Mouse (Mus musculus): ENCODE data around the gene Unc13b. TPM values are rescaled to one million over a fixed set of nuclear protein-coding genes. Genes with fewer than 3 reads are reported as not detected.
A peak's percentile ranks its signal among the peaks of the same experiment; 100 is the strongest.

Gene Unc13b
- 0.82 and 0.87 TPM in 2 replicates for total RNA-seq (2017)

DNA sequence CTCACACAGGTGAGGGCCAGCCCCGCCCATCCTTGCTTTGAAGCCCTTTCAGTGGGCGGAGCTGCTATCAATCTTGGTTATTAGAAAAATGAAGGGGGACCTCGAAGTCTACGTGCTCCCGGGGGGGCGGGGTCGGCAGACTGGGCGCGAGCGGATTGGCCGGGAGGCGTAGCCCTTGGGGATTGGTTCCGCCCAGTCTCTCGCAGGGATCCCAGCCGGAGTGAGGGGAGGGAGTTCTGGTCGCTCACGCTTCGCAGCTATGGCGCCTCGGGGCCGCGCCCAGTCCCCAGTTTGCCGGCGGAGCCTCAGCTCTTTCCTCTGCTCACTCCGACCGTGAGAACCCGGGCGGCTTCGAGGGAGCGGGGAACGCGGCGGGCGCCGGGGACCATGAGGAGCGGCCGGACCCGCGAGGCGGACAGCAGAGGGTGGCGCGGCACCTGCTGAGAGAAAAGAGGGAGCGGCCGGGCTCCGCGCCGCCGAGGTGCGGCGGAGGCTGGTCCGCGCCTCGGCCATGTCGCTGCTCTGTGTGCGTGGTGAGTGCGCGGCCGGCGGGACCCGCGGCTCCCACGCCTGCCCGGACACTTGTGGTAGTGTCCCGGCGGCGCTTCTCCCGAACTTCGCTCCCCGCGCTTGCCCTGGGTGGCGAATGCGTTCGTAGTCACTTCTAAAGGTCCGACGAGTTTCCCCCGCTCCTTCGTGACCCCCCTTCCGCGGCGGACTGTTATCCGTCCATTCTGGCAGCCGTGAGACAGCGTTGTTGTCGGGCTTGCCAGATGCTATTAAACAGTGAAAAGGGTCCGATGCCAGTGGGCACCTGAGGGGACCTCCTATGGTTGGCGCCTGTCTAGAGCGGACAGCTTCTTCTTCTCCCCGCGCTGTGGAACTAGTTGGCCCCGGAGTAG is at the start of gene Unc13b:
TSS of gene Unc13b (plus strand) at position 201 of the 902 bp plus-strand sequence.
- ATAC-seq (replicated peaks; ENCODE audit: low read depth, poor library complexity, severe bottlenecking), result peak; percentile 99

DNA sequence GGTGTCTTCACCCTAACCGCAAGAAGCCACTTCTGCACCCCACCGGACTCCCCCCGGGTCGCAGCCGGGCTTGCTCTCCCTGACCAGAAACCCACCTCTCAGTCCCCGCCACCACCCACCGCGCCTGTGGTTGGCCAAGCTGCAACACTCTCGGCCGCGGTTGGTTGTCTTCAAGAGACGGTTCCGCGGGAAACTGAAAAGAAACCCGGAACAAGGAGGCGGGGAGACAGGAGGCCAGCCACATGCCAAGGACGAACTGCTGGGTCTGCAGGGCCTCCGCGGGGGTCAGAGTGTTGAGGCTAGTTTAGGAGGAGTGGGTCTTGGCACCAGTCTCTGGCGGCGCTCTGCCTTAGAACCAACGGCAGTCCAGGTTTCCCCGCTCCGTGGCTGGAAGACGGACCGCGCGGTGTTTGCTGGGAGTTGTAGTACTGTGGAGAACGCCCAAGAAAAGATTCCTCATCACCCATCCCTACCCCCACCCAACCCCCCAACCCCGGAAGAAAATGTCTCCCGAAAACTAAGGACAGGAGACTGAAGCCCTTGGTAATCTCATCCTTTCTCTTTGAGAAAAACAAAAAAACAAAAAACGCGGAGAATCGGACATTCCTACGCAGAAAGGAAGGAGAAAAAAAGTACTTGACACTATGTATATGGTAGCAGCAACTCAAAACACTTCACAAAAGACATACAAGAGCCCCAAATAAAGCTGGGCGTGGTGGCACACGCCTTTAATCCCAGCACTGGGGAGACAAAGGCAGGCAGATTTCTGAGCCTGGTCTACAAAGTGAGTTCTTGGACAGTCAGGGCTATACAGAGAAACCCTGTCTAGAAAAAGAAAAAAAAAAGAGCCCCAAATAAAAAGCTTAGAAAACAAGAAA is 48.4 kb upstream of the Unc13b start, which contains the start of gene Fancg:
TSS of gene Fancg (minus strand) at position 346 of the 878 bp plus-strand sequence.
- peak; percentile 88 for ATAC-seq (replicated peaks; ENCODE audit: low read depth, poor library complexity, severe bottlenecking)

GRCm38 (mm10) chr4:43012091-43012490 is 46.7 kb upstream of the Unc13b start:
- ATAC-seq (replicated peaks; ENCODE audit: low read depth, poor library complexity, severe bottlenecking), result no peak

DNA sequence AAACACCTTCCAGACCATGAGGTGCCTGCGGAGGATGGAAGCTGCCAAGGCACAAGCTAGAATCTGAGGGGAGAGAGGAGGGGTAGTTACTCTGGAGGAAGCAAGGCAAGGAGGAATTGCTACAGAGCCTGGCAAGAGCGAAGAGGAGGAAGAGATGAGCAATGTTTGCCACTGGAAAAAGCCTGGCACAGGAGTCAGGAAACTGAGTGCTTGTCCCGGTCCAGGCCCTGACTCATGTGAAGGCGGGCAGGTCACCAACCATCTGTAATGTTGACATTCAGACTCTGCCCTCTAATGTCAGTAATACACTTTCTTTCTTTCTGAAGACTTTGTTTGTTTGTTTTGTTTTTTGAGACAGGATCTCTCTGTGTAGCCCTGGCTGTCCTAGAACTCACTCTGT is 40.6 kb upstream of the Unc13b start:
- no peak for ATAC-seq (replicated peaks; ENCODE audit: low read depth, poor library complexity, severe bottlenecking)

GRCm38 (mm10) chr4:43019176-43019575 is 39.6 kb upstream of the Unc13b start:
- no peak for ATAC-seq (replicated peaks; ENCODE audit: low read depth, poor library complexity, severe bottlenecking)

DNA sequence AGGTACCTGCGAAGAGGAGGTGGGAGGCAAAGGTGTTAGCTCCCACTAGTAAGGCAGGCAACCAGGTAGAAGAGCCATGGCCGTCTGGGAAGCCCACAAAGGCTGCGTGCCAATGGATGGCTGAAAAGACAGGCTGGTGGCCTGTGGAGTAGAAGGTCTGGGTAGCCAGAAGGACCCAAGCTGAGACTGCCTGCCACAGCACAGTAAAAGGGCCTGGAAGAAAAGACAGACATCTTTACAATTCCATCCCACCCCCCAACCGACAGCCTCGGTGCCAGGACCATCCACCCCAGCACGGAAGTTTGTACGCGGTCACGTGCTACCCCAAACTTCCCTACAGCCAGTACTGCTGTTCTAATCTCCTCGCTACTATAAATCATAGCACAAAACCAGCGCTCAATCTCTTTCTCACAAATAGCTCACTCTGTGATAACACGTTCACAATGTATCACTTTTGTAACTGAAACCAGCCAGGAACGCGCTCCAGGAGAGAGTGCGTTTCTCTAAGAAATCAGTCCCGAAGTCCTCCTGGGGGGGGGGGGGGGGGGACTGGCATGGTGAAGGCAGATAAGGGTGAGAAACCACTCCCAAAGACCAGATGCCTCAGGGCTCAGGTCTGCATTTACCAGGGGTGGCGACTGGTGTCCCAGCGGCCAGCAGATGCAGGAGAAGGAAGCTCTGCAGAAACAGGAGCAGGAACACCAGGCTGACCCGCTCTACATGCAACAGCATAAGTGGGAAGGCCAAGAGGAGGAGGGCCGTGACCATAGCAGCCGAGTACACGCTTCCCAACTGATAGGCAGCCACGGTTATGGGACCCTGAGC is 38.9 kb upstream of the Unc13b start:
- ATAC-seq (replicated peaks; ENCODE audit: low read depth, poor library complexity, severe bottlenecking), result no peak

DNA sequence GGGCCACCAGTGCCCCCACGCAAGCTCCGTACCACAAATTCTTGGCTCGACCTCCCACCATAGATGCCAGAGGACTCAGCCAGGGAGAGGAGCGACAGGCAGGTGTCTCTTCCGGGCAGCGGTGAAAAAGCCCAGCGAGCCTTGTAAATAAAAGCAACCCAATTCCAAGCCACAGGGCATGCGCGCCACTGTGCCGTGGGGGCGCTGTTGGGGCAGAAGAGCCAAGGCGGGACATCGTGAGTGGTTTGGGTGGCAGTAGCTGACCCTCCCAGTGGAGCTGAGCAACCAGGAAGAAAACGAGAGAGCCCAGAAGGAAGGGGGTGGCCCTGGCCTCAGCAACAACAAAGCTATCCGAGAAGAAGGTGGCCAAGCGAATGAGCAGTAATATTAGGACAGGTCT is 37.9 kb upstream of the Unc13b start:
- no peak for ATAC-seq (replicated peaks; ENCODE audit: low read depth, poor library complexity, severe bottlenecking)

- ATAC-seq (replicated peaks; ENCODE audit: low read depth, poor library complexity, severe bottlenecking), result no peak
Observed at GRCm38 (mm10) chr4:43021341-43021740, 37.4 kb upstream of the Unc13b start.

GRCm38 (mm10) chr4:43024673-43025072 is 34.1 kb upstream of the Unc13b start:
- no peak for ATAC-seq (replicated peaks; ENCODE audit: low read depth, poor library complexity, severe bottlenecking)

- ATAC-seq (replicated peaks; ENCODE audit: low read depth, poor library complexity, severe bottlenecking), result peak; percentile 91
Observed at GRCm38 (mm10) chr4:43025084-43025960, 33.4 kb upstream of the Unc13b start, which contains the start of gene Pigo. Pigo (minus strand) TSS chr4:43025819.

DNA sequence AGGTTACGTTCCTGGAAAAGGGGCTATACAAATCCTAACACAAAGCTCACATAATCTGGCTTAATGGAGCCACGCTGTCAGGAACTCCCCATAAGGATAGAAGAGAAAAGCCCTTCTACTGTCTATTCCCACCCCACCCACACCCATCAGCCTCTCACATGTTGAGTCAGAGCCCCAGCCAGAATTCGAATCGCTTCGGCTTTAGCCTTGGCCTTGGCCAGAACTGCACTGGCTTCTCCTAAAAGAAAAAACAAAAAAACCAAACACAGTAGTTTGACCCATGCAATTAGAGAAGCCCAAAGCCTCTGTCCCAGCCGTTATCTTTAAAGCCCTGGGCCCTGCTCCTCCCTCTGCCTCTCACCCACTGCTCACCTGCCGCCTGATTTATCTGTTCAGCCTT is 29.6 kb upstream of the Unc13b start:
- no peak for ATAC-seq (replicated peaks; ENCODE audit: low read depth, poor library complexity, severe bottlenecking)

- ATAC-seq (replicated peaks; ENCODE audit: low read depth, poor library complexity, severe bottlenecking), result no peak
Observed at GRCm38 (mm10) chr4:43029749-43030148, 29.0 kb upstream of the Unc13b start.

GRCm38 (mm10) chr4:43030352-43030751 is 28.4 kb upstream of the Unc13b start:
- no peak for ATAC-seq (replicated peaks; ENCODE audit: low read depth, poor library complexity, severe bottlenecking)

DNA sequence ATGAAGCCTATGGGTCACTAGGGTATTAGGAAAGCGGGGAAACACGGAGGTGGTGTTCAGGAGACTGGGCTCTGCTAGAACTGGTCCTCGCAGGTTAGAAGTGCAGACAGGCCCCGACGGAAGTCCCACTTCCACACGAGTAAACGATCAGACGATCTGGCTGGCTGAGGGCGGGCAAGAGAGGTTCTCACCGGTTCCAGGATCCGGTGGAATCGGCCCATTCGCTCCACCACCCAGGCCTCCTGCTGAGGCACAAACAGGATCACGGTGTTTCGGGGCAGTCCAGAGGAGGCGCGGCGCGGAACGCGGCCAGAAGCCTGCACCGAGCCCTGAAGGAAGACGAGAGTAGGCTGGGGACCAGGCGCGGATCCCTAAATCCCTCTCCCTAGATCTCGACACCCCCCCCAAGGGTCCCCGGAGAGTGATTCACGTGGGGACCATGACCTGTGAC is 27.9 kb upstream of the Unc13b start:
- ATAC-seq (replicated peaks; ENCODE audit: low read depth, poor library complexity, severe bottlenecking), result peak; percentile 26

- peak; percentile 96 for ATAC-seq (replicated peaks; ENCODE audit: low read depth, poor library complexity, severe bottlenecking)
Observed at GRCm38 (mm10) chr4:43031237-43031995, 27.3 kb upstream of the Unc13b start, which contains the start of gene Stoml2. Stoml2 (minus strand) TSS chr4:43031710.

DNA sequence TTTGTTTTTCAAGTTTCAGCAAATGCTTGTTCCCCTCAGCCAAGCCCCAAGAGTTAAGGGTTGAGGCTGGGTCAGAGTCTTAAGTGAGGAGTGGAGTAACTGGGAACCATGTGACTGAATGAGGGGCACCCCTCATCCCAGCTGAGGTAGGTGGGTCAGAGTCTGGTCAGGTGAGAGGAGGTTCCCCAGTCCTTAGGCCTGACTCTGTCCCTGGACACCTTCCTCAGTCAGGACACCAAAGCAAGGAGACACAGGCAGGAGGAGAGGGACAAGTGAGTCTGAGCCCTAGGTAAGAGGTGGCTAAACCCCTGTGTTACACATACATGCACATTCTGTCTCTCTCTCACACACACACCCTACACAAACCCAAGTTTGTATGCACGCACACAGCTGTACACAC is 26.3 kb upstream of the Unc13b start:
- ATAC-seq (replicated peaks; ENCODE audit: low read depth, poor library complexity, severe bottlenecking), result no peak

DNA sequence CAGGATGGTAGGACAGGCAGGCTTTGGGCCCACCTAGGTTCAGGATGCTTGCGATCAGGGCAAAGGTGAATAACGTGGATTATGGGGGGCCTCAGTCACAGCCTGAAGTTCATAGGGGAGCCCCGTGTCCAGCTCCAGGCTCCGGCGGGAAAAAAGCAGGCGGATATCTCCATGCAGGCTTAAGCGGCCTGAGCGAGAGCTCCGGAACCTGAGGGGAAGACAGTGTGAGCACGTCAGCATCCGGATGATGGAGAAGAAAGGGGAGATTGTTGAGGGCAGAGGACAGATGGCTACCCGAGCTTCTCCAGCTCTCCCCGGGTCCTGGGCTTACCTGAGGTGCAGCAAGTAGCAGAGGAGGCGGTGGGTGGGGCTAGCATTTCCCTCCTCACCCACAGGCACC is 25.3 kb upstream of the Unc13b start:
- no peak for ATAC-seq (replicated peaks; ENCODE audit: low read depth, poor library complexity, severe bottlenecking)

DNA sequence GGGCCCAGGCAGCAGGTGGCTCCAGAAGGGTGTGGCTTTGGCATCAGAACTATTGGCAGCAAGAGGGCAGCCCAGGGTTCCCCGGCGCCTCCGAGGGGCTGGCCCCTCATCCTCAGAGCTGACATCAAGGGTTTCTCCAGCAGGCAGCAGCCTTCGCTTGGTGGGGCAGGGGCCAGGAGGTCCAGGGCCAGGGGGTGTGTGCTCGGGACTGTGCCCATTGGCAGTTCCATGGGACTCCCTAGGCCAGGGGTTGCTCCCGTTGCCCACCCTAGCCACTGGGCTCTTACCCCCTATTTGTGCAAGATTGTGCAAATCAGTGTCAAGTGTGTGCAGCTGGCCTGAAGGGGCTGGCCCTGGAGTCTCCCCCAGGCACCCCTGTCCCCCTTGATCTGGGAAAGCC is 22.9 kb upstream of the Unc13b start:
- ATAC-seq (replicated peaks; ENCODE audit: low read depth, poor library complexity, severe bottlenecking), result no peak

Measured in common myeloid progenitor, adult 5-6 weeks (primary cell).